Mouse (Mus musculus): ENCODE results near the gene Il2rg.

DNA sequence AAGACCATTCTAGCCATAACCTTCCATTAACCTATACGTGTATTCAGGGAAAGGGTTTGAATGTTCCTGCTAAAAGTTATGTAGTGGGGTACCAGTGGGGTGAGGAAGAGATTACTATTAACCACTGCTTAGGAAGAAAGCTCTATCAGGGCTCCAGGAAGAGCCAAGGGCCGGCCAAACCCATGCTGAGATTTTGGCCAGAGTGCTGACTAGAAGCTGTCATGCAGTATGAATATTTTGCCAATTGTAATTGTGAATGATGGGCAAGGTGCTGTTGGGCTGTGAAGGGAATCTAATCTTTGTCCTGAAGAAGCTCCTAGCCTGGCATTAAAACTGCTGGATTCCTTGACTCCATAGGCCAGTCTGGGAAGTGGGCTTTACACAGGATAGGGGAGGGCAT lies 36.6 kb upstream of the Il2rg start:
- TF ChIP-seq NRF1 (IDR thresholded peaks at IDR 0.05; ENCODE audit: low read depth, low read length) (no peak), POLR2A (IDR thresholded peaks at IDR 0.05; ENCODE audit: low read depth, low read length) (no peak), EP300 (IDR thresholded peaks at IDR 0.05; ENCODE audit: low read length) (no peak), ZNF384 (IDR thresholded peaks at IDR 0.05; ENCODE audit: low read depth, low read length) (no peak), ELF1 (IDR thresholded peaks at IDR 0.05; ENCODE audit: low read depth, low read length) (no peak), BHLHE40 (IDR thresholded peaks at IDR 0.05; ENCODE audit: low read depth, low read length) (no peak), MAFK (IDR thresholded peaks at IDR 0.05; ENCODE audit: insufficient replicate concordance, low read length) (no peak)

Data from CH12.LX (cell line).